Mouse (Mus musculus) G1E (cell line): ENCODE measurements at regions not wholly inside any gene's neighbourhood (a gene's known extent, or its start where the extent isn't known, plus 50 kb on each side); places are given as distances from the start of the nearest gene placed in this dataset.

Source experiments
- CTCF ChIP-seq: IDR thresholded peaks from 2 replicates; pipeline ENCODE4 v1.5.1; 2012; ENCODE audit warnings: low read depth, low read length, inconsistent platforms, mixed read lengths
- GATA1 ChIP-seq: IDR thresholded peaks from 2 replicates; pipeline ENCODE4 v1.6.1; 2012; ENCODE audit warnings: borderline replicate concordance, low read length, inconsistent platforms, mixed read lengths

DNA sequence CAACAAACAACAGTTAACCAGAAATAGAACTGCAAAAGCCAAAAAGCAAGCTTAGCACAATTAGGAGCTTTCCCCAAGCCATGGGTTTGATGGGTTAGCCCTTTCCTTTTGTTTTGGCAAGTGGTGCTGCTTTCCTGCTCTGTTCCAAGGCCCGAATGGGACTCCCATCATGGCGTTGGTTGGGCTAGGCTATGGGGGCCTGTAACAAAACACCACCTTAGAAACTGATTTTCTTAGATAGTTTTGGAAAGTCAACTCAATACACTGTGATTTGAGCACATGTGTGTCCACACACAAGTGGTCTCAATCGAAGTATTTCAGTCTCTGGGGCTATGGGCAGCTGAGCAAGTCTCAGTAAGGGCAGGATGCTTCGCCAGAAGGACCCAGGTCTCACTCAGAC, 470.5 kb upstream of the Kif2a start:
- TF ChIP-seq CTCF (no peak), GATA1 (no peak)
